Mouse (Mus musculus): Measurements from ENCODE around the gene Arid3c. TPM values are rescaled to one million over a fixed set of nuclear protein-coding genes. Genes with fewer than 3 reads are reported as not detected.
A peak's percentile ranks its signal among the peaks of the same experiment; 100 is the strongest.

Gene Arid3c
- total RNA-seq, 2 experiments from 2014 or later, result not detected

DNA sequence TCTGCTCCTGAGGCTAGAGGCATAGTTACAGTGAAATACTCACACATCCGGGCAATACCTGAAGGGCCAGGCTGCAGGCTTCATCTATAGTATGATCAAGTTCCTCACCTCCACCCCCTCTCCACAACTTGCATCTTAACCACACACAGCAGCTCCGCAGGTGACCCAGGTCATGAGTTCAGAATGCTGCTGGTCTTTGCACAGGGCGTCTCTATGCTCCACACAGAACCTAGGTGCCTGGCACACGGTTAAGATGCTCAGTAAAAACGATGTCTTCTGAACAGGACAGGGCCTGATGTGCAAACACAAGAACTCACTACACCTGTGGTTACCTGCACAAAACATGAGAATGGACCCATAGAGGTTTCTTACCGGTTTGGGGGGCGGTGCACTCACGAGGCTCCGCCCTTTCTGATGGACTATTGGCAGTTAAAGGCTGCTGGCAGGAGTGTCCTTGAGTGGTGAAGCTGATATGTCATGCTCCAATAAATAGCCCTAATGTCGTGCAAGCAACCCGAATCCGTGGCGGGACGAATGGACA lies 23.9 kb upstream of the Arid3c start, which contains the start of gene Galt:
Galt (plus strand) TSS at position 432 of the 541 bp plus-strand sequence.
- peak; percentile 50 for ATAC-seq (ENCODE audit: poor library complexity, severe bottlenecking)

DNA sequence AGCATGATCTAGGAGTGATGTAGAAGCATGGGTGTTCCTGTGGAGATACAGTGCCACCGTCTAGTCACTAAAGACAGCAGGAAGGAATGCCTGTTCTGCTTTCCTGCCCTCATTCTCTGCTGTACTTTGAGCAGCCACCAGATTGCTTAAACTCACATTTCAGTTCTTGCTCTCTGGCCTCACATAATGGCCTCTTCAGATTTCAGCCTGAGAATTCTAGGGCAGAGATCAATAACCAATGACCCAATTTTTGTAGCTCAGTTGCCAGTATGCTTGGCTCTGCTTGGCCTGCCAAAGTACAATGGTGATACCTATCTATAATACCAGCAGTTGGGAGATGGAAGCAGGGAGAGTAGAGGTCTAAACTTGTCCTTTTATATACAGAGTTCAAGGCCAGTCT lies 14.1 kb upstream of the Arid3c start:
- no peak for ATAC-seq (ENCODE audit: poor library complexity, severe bottlenecking)

DNA sequence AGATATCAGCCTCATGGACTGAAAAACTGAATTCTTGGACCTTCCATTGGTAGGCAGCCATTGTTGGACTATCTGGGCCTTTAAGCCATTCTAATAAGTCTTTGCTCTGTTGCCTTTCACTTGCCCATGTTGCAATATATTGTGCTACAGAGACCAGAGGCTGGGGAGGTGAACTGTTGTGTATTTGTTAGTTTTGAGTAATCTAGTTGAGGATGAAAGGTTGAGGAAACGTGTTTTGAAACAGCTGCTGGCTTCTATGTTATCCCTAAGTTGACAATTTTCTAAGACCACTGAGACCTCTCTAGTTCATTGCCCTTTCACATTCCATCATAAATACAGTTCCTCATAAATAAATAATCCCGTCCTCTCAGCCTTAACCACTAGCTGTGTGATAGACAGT lies 13.2 kb upstream of the Arid3c start:
- no peak for ATAC-seq (ENCODE audit: poor library complexity, severe bottlenecking)

DNA sequence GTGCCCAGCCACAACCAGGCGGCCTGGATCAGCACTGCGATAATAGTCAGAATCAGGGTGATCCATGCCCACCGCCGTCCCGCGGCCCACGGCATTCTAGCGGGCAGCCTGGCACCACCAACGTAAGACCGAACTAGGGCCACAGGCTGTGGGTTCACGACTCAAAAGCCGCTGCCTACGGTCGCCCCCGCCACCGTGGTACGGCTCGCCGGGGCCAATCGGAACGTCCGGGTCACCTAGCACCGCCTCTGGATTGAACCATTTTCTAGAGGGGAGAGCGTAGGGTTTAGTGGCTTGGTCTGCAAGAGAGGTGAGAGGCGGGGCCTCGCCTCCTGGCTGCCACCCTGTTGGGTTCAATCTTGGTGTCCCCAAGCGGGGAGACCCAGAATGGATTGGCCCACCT lies 10.2 kb upstream of the Arid3c start:
- ATAC-seq (ENCODE audit: poor library complexity, severe bottlenecking), result peak; percentile 86

DNA sequence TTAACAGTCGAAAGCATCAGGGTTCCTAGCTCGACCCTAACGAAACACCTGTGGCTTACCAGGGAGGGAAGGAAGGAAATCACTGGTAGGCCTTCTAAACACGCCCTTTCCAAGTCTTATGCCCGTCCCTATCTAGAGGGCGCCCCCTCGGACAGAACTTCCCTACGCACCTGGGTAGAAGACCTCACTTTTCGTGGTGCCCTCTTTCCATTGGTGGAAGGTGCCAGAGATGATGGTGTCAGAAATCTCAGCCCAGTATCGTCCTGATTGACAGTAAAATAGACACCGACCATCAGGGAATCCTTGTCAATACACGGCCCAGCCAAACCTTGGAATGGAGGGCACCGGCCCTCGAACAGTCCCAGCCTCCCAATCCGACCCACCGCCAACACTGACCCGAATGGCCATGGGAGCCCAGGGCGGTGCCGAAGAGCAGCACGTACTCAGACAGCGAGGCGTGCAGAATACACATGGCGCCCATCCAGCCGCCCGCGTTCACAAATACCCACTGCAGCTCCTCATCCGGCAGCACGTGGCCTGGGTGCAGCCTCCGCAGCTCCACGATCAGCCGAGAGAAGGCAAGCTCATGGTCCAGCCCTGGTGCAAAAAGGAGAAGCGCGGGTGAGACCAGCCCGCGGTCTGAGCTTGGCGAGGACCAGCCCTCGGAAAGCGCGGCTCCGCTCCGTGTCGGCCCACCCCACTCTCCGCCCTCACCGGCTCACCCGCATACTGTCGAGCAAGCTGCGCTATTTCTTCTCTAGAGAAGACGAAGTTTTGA lies 9.6 kb upstream of the Arid3c start:
- ATAC-seq (ENCODE audit: poor library complexity, severe bottlenecking), result peak; percentile 71

DNA sequence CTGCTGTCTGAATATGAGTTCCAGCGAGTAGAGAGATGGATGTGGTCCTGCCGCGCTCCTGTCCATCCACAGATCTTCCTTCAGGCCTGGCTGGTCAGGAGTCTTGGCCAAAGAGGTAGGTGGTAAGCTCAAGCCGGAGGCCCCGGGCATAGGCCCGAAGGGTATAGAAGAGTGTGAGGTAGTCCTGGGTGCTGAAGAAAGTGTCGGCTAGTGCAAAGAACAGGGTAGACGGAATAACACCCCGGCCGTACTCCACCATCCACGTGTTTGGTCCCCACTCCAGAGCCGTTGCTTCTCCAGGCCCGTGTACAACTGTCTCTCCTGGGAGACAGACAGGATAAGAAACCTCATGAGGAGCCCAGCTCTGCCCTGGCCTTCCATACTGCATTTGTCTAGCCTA lies 8.3 kb upstream of the Arid3c start:
- no peak for ATAC-seq (ENCODE audit: poor library complexity, severe bottlenecking)

DNA sequence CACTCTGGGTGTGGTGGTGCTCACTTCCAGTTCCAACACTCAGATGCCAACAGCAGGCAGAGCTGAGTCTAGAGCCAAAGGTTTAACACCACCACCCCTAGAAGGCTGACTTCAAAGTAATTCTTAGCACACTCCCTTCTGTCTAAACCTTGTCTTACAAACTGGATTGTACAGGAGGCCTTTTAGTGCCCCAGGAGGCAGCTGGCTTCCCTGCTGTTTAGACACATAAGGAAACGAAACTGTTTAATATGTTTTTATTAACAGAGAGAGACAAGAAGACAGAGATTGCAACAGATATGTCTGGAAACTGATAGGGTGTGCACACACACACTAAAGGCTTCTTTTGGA lies 7.3 kb upstream of the Arid3c start:
- ATAC-seq (ENCODE audit: poor library complexity, severe bottlenecking), result no peak

DNA sequence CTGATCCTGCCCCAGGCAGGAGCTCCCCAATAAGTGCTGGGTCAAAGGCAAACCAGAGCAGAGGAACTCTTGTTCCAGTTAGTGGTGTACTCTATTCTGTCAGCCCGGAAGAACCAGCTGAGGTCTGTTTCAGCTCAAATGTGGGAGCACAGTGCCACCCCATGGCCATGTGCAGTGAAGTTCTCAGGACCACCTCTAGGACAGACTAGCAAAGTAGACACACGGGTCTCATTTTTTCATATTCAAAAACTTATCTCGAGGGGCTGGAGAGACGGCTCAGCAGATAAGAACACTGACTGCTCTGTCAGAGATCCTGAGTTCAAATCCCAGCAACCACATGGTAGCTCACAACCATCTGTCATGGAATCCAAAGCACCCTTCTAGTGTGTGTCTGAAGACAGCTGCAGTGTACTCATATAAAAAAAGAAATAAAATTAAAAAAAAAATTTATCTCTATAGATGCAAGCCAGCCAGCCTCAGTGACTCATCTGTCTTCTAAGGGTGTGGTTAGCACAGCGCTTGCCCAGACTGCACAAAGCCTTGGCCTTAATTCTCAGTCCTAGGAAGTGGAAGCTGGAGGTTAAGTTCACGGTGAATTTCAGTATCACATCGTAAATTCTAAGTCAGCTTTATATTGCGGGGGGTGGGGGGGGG lies 6.8 kb upstream of the Arid3c start:
- ATAC-seq (ENCODE audit: poor library complexity, severe bottlenecking), result peak; percentile 44

DNA sequence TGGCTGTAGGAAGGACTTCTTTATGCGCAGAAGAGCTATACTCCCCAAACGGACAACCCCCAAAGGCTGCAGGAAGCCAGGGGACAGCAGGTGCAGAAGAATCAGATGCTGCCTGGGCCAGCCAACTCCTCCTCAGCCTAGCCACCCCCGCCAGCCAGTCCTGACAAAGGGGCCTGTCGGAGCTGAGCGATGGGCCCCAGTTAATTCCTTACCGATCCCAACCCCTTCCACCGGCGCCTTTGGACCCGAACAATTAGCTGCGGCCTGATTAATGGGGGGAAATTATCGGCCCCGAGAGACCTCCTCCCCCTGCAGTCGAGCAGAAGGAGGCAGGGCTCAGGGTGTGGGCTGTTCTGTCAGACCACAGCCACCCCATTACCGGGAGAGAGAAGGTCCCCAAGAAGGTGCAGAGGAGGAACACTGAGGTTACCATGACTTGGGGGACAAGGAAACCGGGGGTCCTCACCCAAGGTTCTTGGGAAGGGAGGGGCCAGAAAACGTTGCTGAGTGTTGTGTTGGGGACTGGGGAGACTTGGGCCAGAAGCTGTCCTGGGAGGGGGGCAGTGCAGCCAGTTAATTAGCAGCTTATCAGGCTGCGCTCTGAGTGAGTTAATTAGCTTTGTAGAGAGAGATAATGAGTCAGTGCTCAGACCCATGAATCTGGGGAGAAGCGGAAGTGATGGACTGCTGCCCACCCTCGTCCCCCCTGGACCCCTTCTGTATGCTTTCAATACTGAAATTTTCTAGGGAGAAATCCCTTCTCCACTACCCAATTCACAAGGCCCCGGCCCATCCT lies 3.9 kb downstream of the Arid3c start:
- no peak for ATAC-seq (ENCODE audit: poor library complexity, severe bottlenecking)

DNA sequence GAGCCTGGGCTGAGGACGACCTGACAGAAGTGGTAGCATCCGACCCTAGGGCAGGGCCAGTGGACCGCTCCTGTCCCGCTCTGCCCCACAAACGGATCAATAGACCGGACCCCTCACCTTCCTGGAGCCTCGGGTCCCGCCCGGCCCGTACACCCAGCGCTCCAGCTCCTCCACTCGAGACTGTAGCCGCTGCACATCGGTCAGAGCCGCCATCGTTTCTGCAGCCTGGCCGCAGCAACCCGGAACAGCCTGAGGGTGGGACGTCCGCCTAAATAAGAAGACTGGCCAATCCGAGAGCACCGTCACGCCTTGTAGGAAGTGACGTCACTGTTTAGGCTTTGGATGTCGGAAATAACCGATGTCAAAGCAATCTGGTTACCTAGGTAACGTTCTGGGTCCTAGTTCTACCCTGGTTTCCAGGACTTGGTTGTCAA lies 8.0 kb downstream of the Arid3c start, which contains the start of gene Dctn3:
Dctn3 (minus strand) TSS at position 253 of the 434 bp plus-strand sequence.
- peak; percentile 99 for ATAC-seq (ENCODE audit: poor library complexity, severe bottlenecking)

DNA sequence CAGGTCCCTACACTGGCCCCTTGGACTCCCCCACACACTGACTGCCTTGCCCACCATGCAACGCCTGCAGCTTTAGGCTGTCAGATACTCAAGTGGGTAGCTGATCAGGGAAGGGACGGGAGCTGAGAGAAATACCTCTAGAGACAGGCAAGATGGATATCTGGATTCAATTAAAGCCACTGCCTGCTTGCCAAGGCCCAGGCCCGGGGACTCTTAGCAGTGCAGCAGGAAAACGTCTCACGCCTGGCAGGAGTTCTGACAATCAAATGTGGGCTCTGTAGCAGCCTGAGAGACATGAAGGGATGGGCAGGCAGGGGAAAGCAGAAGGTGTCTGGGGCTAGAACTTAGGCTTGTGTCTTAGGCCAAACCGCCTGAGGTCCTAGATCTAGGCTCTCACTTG lies 14.1 kb downstream of the Arid3c start:
- ATAC-seq (ENCODE audit: poor library complexity, severe bottlenecking), result no peak

DNA sequence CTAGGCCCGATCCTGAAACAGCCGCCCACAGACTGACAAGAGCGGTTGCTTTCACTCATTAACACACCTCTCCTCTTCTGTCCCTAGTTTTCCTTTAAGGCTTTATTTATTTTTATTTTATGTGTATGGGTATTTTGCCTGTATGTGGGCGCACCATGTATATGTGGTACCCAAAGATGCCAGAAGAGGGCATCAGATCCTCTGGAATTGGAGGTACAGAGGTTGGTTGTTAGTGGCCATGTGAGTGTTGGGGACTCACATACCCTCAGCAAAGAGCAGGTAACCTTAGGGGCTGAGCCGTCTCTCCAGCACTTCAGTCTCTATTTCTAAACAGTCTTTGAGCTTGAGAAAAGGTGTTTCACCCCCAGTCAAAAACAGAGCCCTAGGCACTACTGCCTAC lies 15.3 kb downstream of the Arid3c start:
- no peak for ATAC-seq (ENCODE audit: poor library complexity, severe bottlenecking)

DNA sequence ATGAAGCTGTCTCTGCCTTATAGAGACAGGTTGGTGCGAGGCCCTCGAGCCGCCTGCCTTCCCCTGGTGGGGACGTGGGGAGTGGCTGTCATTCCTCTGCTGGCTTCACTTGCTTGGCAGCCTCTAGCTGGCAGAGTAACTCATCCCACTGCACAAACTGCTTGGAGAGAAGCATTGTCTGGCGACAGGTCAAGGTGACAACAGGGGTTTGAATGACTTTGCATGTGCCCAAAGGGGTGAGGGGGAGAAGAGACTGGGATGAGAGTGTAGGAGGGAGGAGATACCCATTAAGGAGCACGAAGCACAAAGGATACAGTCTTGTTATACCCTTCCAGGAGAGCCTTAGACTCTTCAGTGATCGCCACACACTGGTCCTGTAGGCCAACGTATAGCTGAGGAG lies 15.9 kb downstream of the Arid3c start:
- no peak for ATAC-seq (ENCODE audit: poor library complexity, severe bottlenecking)

DNA sequence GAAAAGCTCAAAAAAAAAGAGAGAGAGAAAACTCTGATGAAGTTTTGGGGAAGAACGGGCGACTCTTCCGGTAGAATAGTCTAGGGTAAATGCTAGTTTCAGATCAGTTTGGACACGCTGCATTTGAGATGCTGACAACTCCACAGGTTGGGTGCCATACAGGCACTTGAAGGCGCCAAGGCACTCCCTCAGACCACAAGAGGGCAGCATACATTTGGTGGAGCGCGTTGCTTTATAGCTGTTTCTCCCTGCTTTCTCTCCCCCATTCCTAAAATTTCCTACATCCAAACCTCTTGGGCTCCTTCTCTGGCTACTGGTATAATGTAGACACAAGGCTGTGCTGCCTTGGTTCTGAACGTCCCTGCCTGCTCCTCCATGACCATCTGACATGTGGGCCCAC lies 16.7 kb downstream of the Arid3c start:
- peak; percentile 68 for ATAC-seq (ENCODE audit: poor library complexity, severe bottlenecking)

DNA sequence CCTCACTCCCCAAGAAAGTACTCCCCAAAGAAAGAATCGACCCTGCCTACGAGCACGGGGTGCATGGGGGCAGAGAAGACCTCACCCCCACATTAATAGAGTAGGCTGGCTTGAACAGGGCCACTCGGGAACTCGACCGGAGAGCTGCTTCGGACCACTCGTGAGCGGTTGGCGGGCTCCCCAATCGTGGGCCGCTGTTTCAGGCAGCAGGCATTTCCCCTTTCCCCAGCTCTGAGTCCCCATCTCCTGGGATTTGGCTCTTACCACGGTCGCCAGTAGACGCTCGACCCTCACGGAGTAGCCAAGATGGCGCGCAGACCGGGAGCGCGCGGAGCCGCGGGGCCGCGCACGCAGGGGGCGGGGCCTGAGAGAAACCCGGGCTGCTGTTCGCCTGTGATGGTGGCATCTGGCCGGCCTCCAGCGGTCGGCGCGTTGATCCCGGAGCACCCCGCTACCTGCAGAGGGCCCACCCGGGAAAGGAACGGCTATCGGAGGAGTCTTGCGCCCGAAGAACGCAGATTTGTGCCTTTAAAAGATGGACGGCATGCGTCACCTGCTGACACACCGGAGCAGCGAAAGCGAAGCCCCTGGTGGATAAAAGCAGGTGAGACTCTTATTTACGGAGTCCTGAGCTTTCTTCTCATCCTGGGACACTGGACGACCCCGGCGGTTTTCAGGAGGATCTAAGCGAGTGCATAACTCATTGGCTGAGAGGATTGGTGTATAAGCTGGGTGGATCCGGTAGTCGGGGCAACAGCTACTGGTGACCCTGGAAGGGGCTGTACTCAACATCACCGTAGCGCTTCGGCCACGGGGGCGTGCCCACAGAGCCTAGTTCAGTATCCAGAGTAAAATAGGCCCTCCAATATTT lies 17.5 kb downstream of the Arid3c start, which contains the start of gene Rpp25l:
Rpp25l (minus strand) TSS at position 338 of the 871 bp plus-strand sequence.
- ATAC-seq (ENCODE audit: poor library complexity, severe bottlenecking), result peak; percentile 85

DNA sequence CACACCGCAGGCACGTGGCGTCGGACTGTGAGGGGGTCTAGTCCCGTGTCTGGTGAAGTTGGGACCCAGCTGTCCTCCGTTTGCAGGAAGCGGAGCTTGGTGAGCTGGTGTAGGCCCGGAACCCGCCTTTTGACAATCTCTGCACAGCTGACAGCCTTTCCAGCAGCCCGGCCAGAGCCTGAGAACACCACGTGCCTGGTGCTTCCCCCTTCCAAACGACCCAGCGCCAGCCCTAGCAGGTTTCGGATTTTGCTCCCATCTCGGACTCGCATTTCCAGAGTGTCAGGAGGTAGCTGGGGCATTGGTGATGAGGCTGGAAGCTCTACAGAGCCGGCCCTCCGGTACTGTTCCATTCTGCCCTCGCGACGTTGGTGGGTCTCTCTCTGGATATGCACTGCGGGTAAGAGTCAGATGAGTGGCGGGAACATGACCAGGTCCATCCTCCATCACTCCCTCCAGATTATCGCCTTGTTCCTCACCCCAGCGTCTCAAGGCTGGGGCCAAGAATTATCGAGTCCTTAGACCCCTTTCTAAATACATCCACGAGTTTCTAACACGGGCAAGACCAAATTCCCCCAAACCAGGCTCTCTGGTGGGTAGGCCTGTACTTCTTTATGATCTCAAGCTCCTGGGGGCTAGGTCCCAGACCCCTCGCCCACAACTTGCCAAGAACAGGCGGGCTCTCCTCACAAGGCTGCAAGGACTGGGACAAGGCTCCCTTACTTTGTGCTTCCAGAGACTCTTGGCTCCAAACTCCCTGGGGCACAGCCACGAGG lies 18.3 kb downstream of the Arid3c start:
- no peak for ATAC-seq (ENCODE audit: poor library complexity, severe bottlenecking)

DNA sequence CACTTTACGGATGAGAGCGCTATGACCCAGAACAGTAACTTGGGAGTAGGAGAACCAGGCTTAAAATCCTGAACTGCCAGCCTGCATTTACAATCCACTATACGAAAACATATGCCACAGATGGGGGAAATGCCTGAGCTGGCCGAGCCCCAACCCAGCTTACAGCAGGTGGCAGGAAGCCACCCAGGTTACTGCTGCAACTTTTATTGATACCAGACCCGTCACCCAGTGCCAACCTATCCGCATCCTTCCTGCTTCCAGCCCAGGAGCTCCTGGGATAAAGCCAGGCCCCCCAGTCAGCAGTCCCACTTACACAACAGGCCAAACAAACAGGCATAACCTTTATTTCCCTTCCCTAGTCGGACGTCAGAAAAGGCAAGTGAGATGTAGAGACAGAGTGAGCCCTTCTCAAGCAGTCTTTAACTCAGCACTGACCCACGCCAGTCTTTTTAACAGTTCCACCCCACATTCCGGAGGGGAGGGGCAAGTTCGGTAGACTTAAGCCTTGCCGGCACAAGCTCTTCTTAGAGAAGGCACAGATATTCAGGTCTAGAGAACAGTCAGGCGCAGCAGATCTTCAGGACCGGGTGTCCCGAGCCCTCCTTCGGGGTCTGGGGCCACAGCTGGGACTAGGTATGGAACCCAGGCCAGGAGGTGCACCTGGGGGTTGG lies 19.1 kb downstream of the Arid3c start:
- ATAC-seq (ENCODE audit: poor library complexity, severe bottlenecking), result no peak

DNA sequence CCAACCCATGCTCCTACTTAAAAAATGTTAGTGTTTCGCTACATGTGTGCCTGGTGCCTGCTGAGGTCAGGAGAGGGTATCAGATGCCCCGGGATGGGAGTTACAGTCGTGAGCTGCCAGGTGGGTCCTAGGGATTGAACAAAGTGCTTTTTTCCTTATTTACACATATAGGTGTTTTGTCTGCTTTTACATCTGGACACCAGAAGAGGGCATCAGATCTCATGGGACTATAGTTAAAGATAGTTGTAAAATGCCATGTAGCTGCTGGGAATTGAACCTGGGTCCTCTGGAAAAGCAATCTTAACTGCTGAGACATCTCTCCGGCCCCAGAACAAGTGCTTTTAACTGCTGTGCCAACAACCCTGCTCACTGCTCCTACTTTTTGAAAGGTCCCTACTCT lies 20.7 kb downstream of the Arid3c start:
- no peak for ATAC-seq (ENCODE audit: poor library complexity, severe bottlenecking)

DNA sequence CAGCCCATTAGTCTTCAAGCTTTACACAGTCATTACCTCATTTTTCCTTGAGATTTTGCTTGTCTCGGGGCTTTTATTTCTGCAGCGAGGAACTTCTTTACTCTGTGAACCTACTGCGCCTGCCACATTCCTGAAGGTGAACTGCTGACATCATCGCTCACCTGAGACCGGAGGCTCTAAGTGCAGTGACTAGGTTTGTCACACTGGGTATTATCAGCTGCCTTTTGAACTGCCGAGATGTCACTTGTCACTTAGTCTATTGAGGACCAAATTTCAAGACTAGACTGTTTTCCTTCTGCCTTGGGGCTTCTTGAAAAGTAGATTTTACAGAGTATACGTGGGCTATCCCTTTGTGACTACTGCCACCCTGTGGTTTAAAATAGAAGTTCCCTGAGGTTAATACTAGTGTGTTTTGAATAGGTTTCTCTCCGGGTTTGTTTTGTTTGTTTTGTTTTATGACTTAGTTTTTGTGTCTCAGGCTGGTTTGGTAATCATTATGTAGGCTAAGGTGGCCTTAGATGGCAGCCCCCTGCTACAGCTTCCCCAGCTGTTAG lies 22.7 kb downstream of the Arid3c start:
- ATAC-seq (ENCODE audit: poor library complexity, severe bottlenecking), result 0 out of 2 replicates have a peak, but pooled peaks have one; percentile 29

Measured in megakaryocyte, adult 5-6 weeks (primary cell).